Mouse (Mus musculus): ENCODE measurements around the gene Tmem45a. TPM values are rescaled to one million over a fixed set of nuclear protein-coding genes. Genes with fewer than 3 reads are reported as not detected.

Tmem45a gene
- polyA plus RNA-seq, 1 experiment from 2014 or later = 21.9 TPM

GRCm38 (mm10) chr16:56891583-56891982 lies 5.6 kb upstream of the Tmem45a start:
- 84% methylated on average over 5 of the region's 5 CpGs for WGBS
- H3K27ac ChIP-seq (ENCODE audit: low read length) = no peak overlapping the region
- no peaks in the 10 kb centered on the region for H3K27me3 ChIP-seq (replicated peaks; ENCODE audit: insufficient read depth, low read length)
- no peak for TF ChIP-seq CTCF (IDR thresholded peaks at IDR 0.05)
- no peak for TF ChIP-seq EP300 (IDR thresholded peaks at IDR 0.05)
- DNase-seq (ENCODE audit: low spot score) = no peak
- no peak overlapping the region for H3K9ac ChIP-seq (replicated peaks; ENCODE audit: low read depth)
- no peak overlapping the region for H3K4me2 ChIP-seq (replicated peaks; ENCODE audit: low read depth, low read length)
- H3K4me1 ChIP-seq (ENCODE audit: insufficient read depth, low read depth, low read length) = no peaks in the 10 kb centered on the region
- no peaks in the 10 kb centered on the region for H3K36me3 ChIP-seq (ENCODE audit: insufficient read depth, low read length)
- H3K9me3 ChIP-seq (ENCODE audit: low read length) = no peaks in the 10 kb centered on the region
- no peak for ATAC-seq
- H3K4me3 ChIP-seq (ENCODE audit: low read depth, low read length) = no peak overlapping the region

GRCm38 (mm10) chr16:56886616-56887116 lies 700 bp upstream of the Tmem45a start:
- ATAC-seq = no peak
- Histone ChIP-seq H3K4me2 (replicated peaks; ENCODE audit: low read depth, low read length) (peak overlapping the region; percentile 60), H3K36me3 (ENCODE audit: insufficient read depth, low read length) (no peaks in the 10 kb centered on the region), H3K4me1 (ENCODE audit: insufficient read depth, low read depth, low read length) (no peaks in the 10 kb centered on the region), H3K9ac (replicated peaks; ENCODE audit: low read depth) (no peak overlapping the region), H3K27me3 (replicated peaks; ENCODE audit: insufficient read depth, low read length) (no peaks in the 10 kb centered on the region), H3K4me3 (ENCODE audit: low read depth, low read length) (peak overlapping the region; percentile 47), H3K27ac (ENCODE audit: low read length) (0 out of 2 replicates have a peak overlapping the region, but pooled peaks have one; percentile 20), H3K9me3 (ENCODE audit: low read length) (no peaks in the 10 kb centered on the region)
- WGBS = 22% methylated on average over 9 of the region's 9 CpGs
- peak; percentile 12 for DNase-seq (ENCODE audit: low spot score)
- TF ChIP-seq EP300 (IDR thresholded peaks at IDR 0.05) = no peak
- no peak for TF ChIP-seq CTCF (IDR thresholded peaks at IDR 0.05)

GRCm38 (mm10) chr16:56884811-56885210 lies 1.2 kb downstream of the Tmem45a start:
- TF ChIP-seq CTCF (IDR thresholded peaks at IDR 0.05) = no peak
- 0 out of 2 replicates have a peak, but pooled peaks have one; percentile 10 for TF ChIP-seq EP300 (IDR thresholded peaks at IDR 0.05)
- Histone ChIP-seq H3K9me3 (ENCODE audit: low read length) (no peaks in the 10 kb centered on the region), H3K4me1 (ENCODE audit: insufficient read depth, low read depth, low read length) (no peaks in the 10 kb centered on the region), H3K4me2 (replicated peaks; ENCODE audit: low read depth, low read length) (peak overlapping the region; percentile 41), H3K4me3 (ENCODE audit: low read depth, low read length) (no peak overlapping the region), H3K36me3 (ENCODE audit: insufficient read depth, low read length) (no peaks in the 10 kb centered on the region), H3K27ac (ENCODE audit: low read length) (no peak overlapping the region), H3K27me3 (replicated peaks; ENCODE audit: insufficient read depth, low read length) (no peaks in the 10 kb centered on the region), H3K9ac (replicated peaks; ENCODE audit: low read depth) (no peak overlapping the region)
- ATAC-seq (no peak), DNase-seq (ENCODE audit: low spot score) (peak; percentile 53)
- WGBS = 68% methylated on average over 6 of the region's 6 CpGs

GRCm38 (mm10) chr16:56873410-56873809 lies 12.6 kb downstream of the Tmem45a start:
- H3K4me2 ChIP-seq (replicated peaks; ENCODE audit: low read depth, low read length) = no peak overlapping the region
- DNase-seq (ENCODE audit: low spot score) = no peak
- 55% methylated on average over 2 of the region's 2 CpGs for WGBS

GRCm38 (mm10) chr16:56870458-56870857 lies 15.5 kb downstream of the Tmem45a start:
- Histone ChIP-seq H3K27me3 (replicated peaks; ENCODE audit: insufficient read depth, low read length) (no peaks in the 10 kb centered on the region), H3K9me3 (ENCODE audit: low read length) (no peaks in the 10 kb centered on the region), H3K4me2 (replicated peaks; ENCODE audit: low read depth, low read length) (no peak overlapping the region), H3K36me3 (ENCODE audit: insufficient read depth, low read length) (no peaks in the 10 kb centered on the region), H3K27ac (ENCODE audit: low read length) (no peak overlapping the region), H3K4me1 (ENCODE audit: insufficient read depth, low read depth, low read length) (no peaks in the 10 kb centered on the region), H3K4me3 (ENCODE audit: low read depth, low read length) (no peak overlapping the region), H3K9ac (replicated peaks; ENCODE audit: low read depth) (no peak overlapping the region)
- 55% methylated on average over 3 of the region's 3 CpGs for WGBS
- TF ChIP-seq CTCF (IDR thresholded peaks at IDR 0.05) = no peak
- TF ChIP-seq EP300 (IDR thresholded peaks at IDR 0.05) = no peak
- no peak for DNase-seq (ENCODE audit: low spot score)
- peak; percentile 21 for ATAC-seq

More at GRCm38 (mm10) chr16:56873410-56873809, 12.6 kb downstream of the Tmem45a start:
- no peaks in the 10 kb centered on the region for H3K4me1 ChIP-seq (ENCODE audit: insufficient read depth, low read depth, low read length)
- H3K4me3 ChIP-seq (ENCODE audit: low read depth, low read length) = no peak overlapping the region
- no peaks in the 10 kb centered on the region for H3K9me3 ChIP-seq (ENCODE audit: low read length)
- no peaks in the 10 kb centered on the region for H3K27me3 ChIP-seq (replicated peaks; ENCODE audit: insufficient read depth, low read length)
- no peak overlapping the region for H3K9ac ChIP-seq (replicated peaks; ENCODE audit: low read depth)
- ATAC-seq = no peak
- H3K27ac ChIP-seq (ENCODE audit: low read length) = no peak overlapping the region
- TF ChIP-seq CTCF (IDR thresholded peaks at IDR 0.05) (no peak), EP300 (IDR thresholded peaks at IDR 0.05) (no peak)
- no peaks in the 10 kb centered on the region for H3K36me3 ChIP-seq (ENCODE audit: insufficient read depth, low read length)

GRCm38 (mm10) chr16:56868361-56868760 lies 17.6 kb downstream of the Tmem45a start:
- H3K27ac ChIP-seq (ENCODE audit: low read length) = no peak overlapping the region
- no peaks in the 10 kb centered on the region for H3K4me1 ChIP-seq (ENCODE audit: insufficient read depth, low read depth, low read length)
- no peaks in the 10 kb centered on the region for H3K36me3 ChIP-seq (ENCODE audit: insufficient read depth, low read length)
- no peak for DNase-seq (ENCODE audit: low spot score)
- TF ChIP-seq CTCF (IDR thresholded peaks at IDR 0.05) (no peak), EP300 (IDR thresholded peaks at IDR 0.05) (no peak)
- no peak for ATAC-seq
- no peaks in the 10 kb centered on the region for H3K27me3 ChIP-seq (replicated peaks; ENCODE audit: insufficient read depth, low read length)
- no peak overlapping the region for H3K9ac ChIP-seq (replicated peaks; ENCODE audit: low read depth)
- H3K4me3 ChIP-seq (ENCODE audit: low read depth, low read length) = no peak overlapping the region
- WGBS = 69% methylated on average over 5 of the region's 5 CpGs
- no peaks in the 10 kb centered on the region for H3K9me3 ChIP-seq (ENCODE audit: low read length)
- H3K4me2 ChIP-seq (replicated peaks; ENCODE audit: low read depth, low read length) = no peak overlapping the region

GRCm38 (mm10) chr16:56867591-56867990 lies 18.4 kb downstream of the Tmem45a start:
- Histone ChIP-seq H3K9me3 (ENCODE audit: low read length) (no peaks in the 10 kb centered on the region), H3K4me1 (ENCODE audit: insufficient read depth, low read depth, low read length) (no peaks in the 10 kb centered on the region), H3K27ac (ENCODE audit: low read length) (no peak overlapping the region), H3K36me3 (ENCODE audit: insufficient read depth, low read length) (no peaks in the 10 kb centered on the region), H3K4me3 (ENCODE audit: low read depth, low read length) (no peak overlapping the region), H3K27me3 (replicated peaks; ENCODE audit: insufficient read depth, low read length) (no peaks in the 10 kb centered on the region), H3K4me2 (replicated peaks; ENCODE audit: low read depth, low read length) (no peak overlapping the region), H3K9ac (replicated peaks; ENCODE audit: low read depth) (no peak overlapping the region)
- TF ChIP-seq CTCF (IDR thresholded peaks at IDR 0.05) = no peak
- TF ChIP-seq EP300 (IDR thresholded peaks at IDR 0.05) = no peak
- ATAC-seq = no peak
- no peak for DNase-seq (ENCODE audit: low spot score)
- WGBS = 44% methylated on average over 4 of the region's 4 CpGs

All from lung, postnatal 0 days (tissue).